Mouse (Mus musculus) telencephalon, adult 2 months (tissue): ENCODE measurements around the gene Zmpste24.

Experiments used
- DNase-seq: peaks from one replicate; pipeline ENCODE4 v3.0.0-alpha.2; 2011; ENCODE audit warnings: low read depth, low spot score

The Zmpste24 gene

GRCm38 (mm10) chr4:121031440-121031839, 66.6 kb downstream of the Zmpste24 start:
- DNase-seq, result no peak

DNA sequence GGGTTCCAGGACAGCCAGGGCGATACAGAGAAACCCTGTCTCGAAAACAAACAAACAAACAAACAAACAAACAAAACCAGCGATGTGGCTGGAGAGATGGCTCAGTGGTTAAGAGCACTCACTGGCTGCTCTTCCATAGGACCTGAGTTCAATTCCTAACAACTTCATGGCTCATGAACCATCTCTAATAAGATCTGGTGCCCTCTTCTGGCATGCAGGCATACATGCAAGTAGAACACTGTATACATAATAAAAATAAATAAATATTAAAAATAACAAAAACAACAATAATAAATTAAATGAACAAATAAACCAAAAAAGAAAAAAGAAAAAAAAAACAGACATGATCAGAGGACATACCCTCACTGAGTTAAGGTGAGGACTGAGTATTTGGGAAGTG, 68.4 kb downstream of the Zmpste24 start:
- no peak for DNase-seq

DNA sequence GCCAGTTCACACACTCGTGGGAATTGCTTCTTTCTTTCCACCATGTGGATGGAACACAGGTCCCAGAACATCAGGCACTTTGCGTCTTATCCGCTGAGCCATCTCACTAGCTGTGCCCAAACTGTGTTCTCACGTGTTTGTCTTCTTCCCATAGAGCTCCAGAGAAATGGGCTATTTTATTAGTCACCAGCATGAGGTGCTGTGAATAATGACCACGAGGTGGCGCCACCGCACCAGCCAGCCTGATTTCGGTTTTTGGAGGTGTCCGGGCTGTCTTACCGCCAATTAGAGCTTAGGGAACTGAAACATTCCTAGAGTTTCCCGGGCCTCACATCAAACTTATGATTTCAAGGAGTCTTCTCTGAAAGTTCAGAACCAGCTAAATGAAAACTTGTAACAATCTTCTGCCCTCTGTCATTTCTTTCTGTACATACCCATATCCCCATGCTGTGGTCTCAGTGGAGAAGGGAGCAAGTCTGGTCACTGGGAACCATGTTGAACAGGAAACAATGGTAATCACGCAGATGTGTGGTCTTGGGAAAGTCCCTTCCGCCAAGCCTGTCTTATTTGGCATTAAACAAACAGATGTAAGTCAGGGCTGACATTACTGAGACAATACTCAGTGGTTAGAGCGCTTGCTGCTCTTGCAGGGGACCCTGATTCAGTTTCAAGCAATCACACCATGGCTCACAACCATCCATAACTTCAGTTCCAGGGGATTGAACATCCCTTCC, 69.2 kb downstream of the Zmpste24 start:
- DNase-seq, result no peak

- DNase-seq, result no peak
These were observed 69.9 kb downstream of the Zmpste24 start for GRCm38 (mm10) chr4:121028146-121028545.

DNA sequence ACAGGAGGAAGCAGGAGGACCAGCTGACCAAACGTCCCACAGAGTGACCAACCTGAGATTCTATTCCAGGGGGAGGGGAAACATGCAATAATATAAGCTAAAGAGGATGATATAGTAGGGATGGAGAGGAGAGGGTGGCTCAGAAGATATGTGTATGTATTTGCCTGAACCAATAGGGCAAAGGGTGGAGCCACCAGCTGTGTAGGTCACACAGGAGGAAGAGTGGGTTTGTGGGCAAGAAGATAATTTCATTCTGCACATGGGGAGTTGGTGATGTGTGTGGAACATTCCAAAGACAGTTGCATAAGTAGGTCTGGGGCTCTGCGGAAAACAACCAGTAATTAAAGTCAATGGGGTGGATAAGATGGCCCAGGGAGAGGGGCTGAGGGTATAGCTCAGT, 72.4 kb downstream of the Zmpste24 start:
- DNase-seq, result no peak

DNA sequence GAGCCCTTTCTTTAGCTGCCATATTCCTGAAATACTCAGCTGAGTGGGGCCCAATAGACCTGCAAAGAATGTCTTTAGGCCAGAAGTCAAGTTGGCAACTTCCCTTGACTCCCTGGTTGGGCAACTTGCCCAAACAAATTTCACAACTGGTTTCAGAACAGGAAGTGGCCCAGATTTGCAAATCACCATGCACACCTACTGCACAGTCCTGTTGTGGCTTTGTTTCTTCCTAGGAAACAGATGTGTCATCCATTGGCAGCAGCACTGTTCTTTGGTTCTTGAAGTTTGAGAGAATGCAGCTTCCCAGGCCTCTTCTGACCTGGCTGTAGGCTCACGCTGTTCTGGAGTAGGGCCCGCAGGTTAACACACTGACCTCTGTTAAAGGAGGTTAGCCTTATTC, 74.1 kb downstream of the Zmpste24 start:
- DNase-seq, result no peak

DNA sequence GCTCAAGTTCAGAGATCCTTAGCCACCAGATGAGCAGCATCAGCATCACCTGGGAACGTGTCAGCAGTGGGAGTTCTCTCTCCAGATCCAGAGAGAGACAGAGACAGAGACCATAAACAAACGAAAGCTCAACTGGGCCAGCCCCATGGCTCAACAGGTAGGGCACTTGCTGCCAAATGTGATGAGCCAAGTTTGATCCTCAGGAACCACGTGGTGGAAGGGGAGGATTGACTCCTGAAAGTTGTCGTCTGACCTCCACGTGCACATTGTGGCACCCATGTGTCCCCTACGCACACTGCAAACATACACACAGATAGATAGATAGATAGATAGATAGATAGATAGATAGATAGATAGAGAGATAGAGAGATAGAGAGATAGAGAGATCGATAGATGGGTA, 74.6 kb downstream of the Zmpste24 start:
- DNase-seq, result no peak

DNA sequence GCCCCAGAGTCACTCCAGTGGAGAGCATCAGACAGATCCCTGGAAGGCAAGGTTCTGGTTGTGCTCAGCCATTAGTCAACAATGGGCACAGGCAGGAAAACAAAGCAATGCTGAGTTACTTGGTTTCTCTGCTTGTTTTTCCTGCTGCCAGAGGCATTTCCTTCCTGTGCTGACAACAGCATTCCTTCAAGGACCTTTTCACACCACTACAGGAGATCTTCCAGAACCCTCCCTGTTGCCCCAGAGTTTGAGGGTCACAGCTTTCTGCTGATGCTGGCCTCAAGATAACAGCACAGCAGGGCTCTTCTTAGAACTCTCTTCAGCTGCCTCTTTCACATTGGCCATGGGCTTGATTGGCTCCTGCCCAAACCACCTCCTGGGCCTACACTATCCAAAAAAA, 76.1 kb downstream of the Zmpste24 start:
- no peak for DNase-seq

GRCm38 (mm10) chr4:121020040-121020790, 77.8 kb downstream of the Zmpste24 start:
- DNase-seq, result peak; percentile 72

- DNase-seq, result no peak
These were observed 79.8 kb downstream of the Zmpste24 start for GRCm38 (mm10) chr4:121018250-121018649.

- DNase-seq, result peak; percentile 95
These were observed 80.9 kb downstream of the Zmpste24 start, which contains the start of gene Smap2 for GRCm38 (mm10) chr4:121016928-121017657. TSS of gene Smap2 (minus strand) at chr4:121017247.

DNA sequence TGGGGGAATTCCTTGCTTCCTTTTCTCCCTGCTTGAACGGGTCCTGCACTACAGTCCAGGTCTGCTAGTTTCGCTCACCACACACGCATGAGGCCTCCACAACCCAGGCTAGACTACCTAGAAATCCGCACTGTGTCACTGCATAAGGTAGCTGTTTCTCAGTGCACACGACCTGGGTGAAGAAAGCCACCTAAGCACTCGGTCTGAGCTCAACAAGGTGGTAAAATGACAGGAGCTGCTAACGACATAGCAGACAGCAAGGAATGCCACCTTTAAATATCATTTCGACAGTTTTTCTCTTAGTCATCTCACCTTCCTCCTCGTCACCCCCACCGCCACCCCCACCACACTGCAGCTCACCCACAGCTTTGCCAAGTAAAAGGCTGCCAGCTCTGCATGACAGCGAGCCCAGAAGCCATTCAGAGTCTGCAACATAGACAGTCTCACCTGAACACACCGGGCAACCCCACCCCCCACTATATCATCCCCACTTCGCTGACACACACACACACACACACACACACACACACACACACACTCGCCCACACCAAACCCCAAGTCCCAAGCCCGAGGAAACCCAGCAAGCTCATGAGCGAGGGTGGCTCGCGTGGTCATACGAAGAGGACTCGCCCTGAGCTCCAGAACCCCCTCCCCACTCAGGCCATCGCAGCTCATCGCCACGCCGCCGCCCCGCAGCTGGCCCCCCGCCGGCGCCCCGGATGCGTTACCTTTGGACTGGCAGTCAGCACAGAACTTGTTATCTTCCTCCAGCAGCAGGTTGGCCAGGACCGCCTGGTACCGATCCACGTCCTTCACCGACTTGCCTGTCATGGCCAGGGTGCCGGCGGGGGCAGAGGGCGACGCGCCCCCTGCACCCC, 81.8 kb downstream of the Zmpste24 start:
- peak; percentile 65 for DNase-seq

DNA sequence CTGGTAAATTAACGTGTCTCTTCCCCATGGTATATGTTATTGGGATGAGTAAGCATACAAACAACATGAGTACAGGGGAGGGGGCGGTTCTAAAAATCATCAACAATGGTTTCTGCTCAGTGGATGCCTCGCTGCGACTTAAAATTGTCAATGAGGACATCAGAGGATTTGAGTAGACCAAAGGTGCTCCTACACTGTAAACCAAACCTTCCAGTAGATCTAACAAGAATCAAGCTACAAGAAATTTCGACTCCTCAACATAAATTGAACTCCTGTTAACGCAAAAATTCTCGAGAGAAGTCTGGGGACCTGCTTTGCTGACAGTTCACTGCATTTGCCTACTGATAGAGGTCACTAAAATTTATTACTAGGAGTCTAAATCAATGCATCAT, 82.8 kb downstream of the Zmpste24 start:
- no peak for DNase-seq

- no peak for DNase-seq
These were observed 83.3 kb downstream of the Zmpste24 start for GRCm38 (mm10) chr4:121014594-121015267.

GRCm38 (mm10) chr4:121010770-121011549, 87.1 kb downstream of the Zmpste24 start:
- no peak for DNase-seq
